Mouse (Mus musculus): ENCODE data around the gene Avpi1. TPM values are rescaled to one million over a fixed set of nuclear protein-coding genes. Genes with fewer than 3 reads are reported as not detected.
"Not testable (repeated sequence)": the region's sequence is repeated elsewhere in the genome, so short reads cannot be mapped to it uniquely, and the experiment has no call there.

Avpi1 gene
- polyA plus RNA-seq, 1 experiment, result 1.7 TPM

- Histone ChIP-seq H3K4me1 (ENCODE audit: control insufficient read depth) (peaks cover 44% of the 10 kb centered on the region), H3K36me3 (ENCODE audit: control insufficient read depth) (peaks cover 13% of the 10 kb centered on the region), H3K27me3 (ENCODE audit: control insufficient read depth) (no peaks in the 10 kb centered on the region), H3K4me3 (replicated peaks) (peak within 1 kb of the TSS; percentile 95), H3K9me3 (ENCODE audit: control insufficient read depth, low read length) (peaks cover 2% of the 10 kb centered on the region; the same call in 1 of the 2 replicates)
- TF ChIP-seq GATA1 (IDR thresholded peaks at IDR 0.05; ENCODE audit: low read length) (0 out of 2 replicates have a peak, but pooled peaks have one; percentile 9), TAL1 (IDR thresholded peaks at IDR 0.05; ENCODE audit: low read length) (no peak)
These were observed 38.9 kb downstream of the Avpi1 start, which contains the start of gene Pi4k2a for GRCm38 (mm10) chr19:42089748-42090595. Gene Pi4k2a, plus strand, starts transcription at chr19:42090470.

- Histone ChIP-seq H3K9me3 (ENCODE audit: control insufficient read depth, low read length) (peaks cover 2% of the 10 kb centered on the region; the same call in 1 of the 2 replicates), H3K4me3 (replicated peaks) (peak overlapping the region; percentile 95), H3K27me3 (ENCODE audit: control insufficient read depth) (no peaks in the 10 kb centered on the region), H3K4me1 (ENCODE audit: control insufficient read depth) (peaks cover 44% of the 10 kb centered on the region), H3K36me3 (ENCODE audit: control insufficient read depth) (peaks cover 7% of the 10 kb centered on the region)
- TF ChIP-seq GATA1 (IDR thresholded peaks at IDR 0.05; ENCODE audit: low read length), result no peak
- no peak for TF ChIP-seq TAL1 (IDR thresholded peaks at IDR 0.05; ENCODE audit: low read length)
These were observed 39.6 kb downstream of the Avpi1 start for GRCm38 (mm10) chr19:42089103-42089747.

GRCm38 (mm10) chr19:42086166-42086565 is 42.7 kb downstream of the Avpi1 start, which contains the start of gene Morn4:
Gene Morn4, minus strand, starts transcription at chr19:42086357.
- TF ChIP-seq GATA1 (IDR thresholded peaks at IDR 0.05; ENCODE audit: low read length) (no peak), TAL1 (IDR thresholded peaks at IDR 0.05; ENCODE audit: low read length) (no peak)
- no peaks in the 10 kb centered on the region for H3K36me3 ChIP-seq (ENCODE audit: control insufficient read depth)
- H3K4me1 ChIP-seq (ENCODE audit: control insufficient read depth), result peaks cover 34% of the 10 kb centered on the region
- peak within 1 kb of the TSS; percentile 80 for H3K4me3 ChIP-seq (replicated peaks)
- H3K9me3 ChIP-seq (ENCODE audit: control insufficient read depth, low read length), result peaks cover 2% of the 10 kb centered on the region; the same call in 1 of the 2 replicates
- no peaks in the 10 kb centered on the region for H3K27me3 ChIP-seq (ENCODE audit: control insufficient read depth)

GRCm38 (mm10) chr19:42085690-42086089 is 43.2 kb downstream of the Avpi1 start:
- peaks cover 30% of the 10 kb centered on the region for H3K4me1 ChIP-seq (ENCODE audit: control insufficient read depth)
- H3K36me3 ChIP-seq (ENCODE audit: control insufficient read depth), result no peaks in the 10 kb centered on the region
- H3K27me3 ChIP-seq (ENCODE audit: control insufficient read depth), result no peaks in the 10 kb centered on the region
- H3K4me3 ChIP-seq (replicated peaks), result peak overlapping the region; percentile 80
- H3K9me3 ChIP-seq (ENCODE audit: control insufficient read depth, low read length), result peaks cover 2% of the 10 kb centered on the region; the same call in 1 of the 2 replicates
- no peak for TF ChIP-seq GATA1 (IDR thresholded peaks at IDR 0.05; ENCODE audit: low read length)
- TF ChIP-seq TAL1 (IDR thresholded peaks at IDR 0.05; ENCODE audit: low read length), result no peak

GRCm38 (mm10) chr19:42081613-42082012 is 47.2 kb downstream of the Avpi1 start:
- H3K4me3 ChIP-seq (replicated peaks); H3K36me3 ChIP-seq (ENCODE audit: control insufficient read depth); H3K9me3 ChIP-seq (ENCODE audit: control insufficient read depth, low read length); H3K27me3 ChIP-seq (ENCODE audit: control insufficient read depth): not testable (repeated sequence)
- peaks cover 31% of the 10 kb centered on the region for H3K4me1 ChIP-seq (ENCODE audit: control insufficient read depth)

- Histone ChIP-seq H3K9me3 (ENCODE audit: control insufficient read depth, low read length) (no peaks in the 10 kb centered on the region), H3K4me1 (ENCODE audit: control insufficient read depth) (peaks cover 19% of the 10 kb centered on the region), H3K27me3 (ENCODE audit: control insufficient read depth) (no peaks in the 10 kb centered on the region), H3K4me3 (replicated peaks) (no peak overlapping the region), H3K36me3 (ENCODE audit: control insufficient read depth) (peaks cover 6% of the 10 kb centered on the region)
- TF ChIP-seq GATA1 (IDR thresholded peaks at IDR 0.05; ENCODE audit: low read length) (no peak), TAL1 (IDR thresholded peaks at IDR 0.05; ENCODE audit: low read length) (no peak)
These were observed 48.4 kb downstream of the Avpi1 start for GRCm38 (mm10) chr19:42080469-42080868.

- Histone ChIP-seq H3K27me3 (ENCODE audit: control insufficient read depth) (no peaks in the 10 kb centered on the region), H3K36me3 (ENCODE audit: control insufficient read depth) (peaks cover 11% of the 10 kb centered on the region), H3K4me1 (ENCODE audit: control insufficient read depth) (peaks cover 18% of the 10 kb centered on the region), H3K4me3 (replicated peaks) (no peak overlapping the region), H3K9me3 (ENCODE audit: control insufficient read depth, low read length) (no peaks in the 10 kb centered on the region)
- TF ChIP-seq TAL1 (IDR thresholded peaks at IDR 0.05; ENCODE audit: low read length) (no peak), GATA1 (IDR thresholded peaks at IDR 0.05; ENCODE audit: low read length) (no peak)
These were observed 48.9 kb downstream of the Avpi1 start for GRCm38 (mm10) chr19:42079950-42080349.

GRCm38 (mm10) chr19:42079006-42079405 is 49.9 kb downstream of the Avpi1 start:
- Histone ChIP-seq H3K4me3 (replicated peaks) (no peak overlapping the region), H3K4me1 (ENCODE audit: control insufficient read depth) (peaks cover 18% of the 10 kb centered on the region), H3K36me3 (ENCODE audit: control insufficient read depth) (peaks cover 11% of the 10 kb centered on the region), H3K9me3 (ENCODE audit: control insufficient read depth, low read length) (no peaks in the 10 kb centered on the region), H3K27me3 (ENCODE audit: control insufficient read depth) (no peaks in the 10 kb centered on the region)
- no peak for TF ChIP-seq GATA1 (IDR thresholded peaks at IDR 0.05; ENCODE audit: low read length)
- TF ChIP-seq TAL1 (IDR thresholded peaks at IDR 0.05; ENCODE audit: low read length), result no peak

- Histone ChIP-seq H3K4me1 (ENCODE audit: control insufficient read depth) (peaks cover 18% of the 10 kb centered on the region), H3K9me3 (ENCODE audit: control insufficient read depth, low read length) (no peaks in the 10 kb centered on the region), H3K36me3 (ENCODE audit: control insufficient read depth) (peaks cover 11% of the 10 kb centered on the region), H3K27me3 (ENCODE audit: control insufficient read depth) (no peaks in the 10 kb centered on the region), H3K4me3 (replicated peaks) (no peak overlapping the region)
- TF ChIP-seq GATA1 (IDR thresholded peaks at IDR 0.05; ENCODE audit: low read length) (no peak), TAL1 (IDR thresholded peaks at IDR 0.05; ENCODE audit: low read length) (no peak)
These were observed 50.3 kb downstream of the Avpi1 start for GRCm38 (mm10) chr19:42078566-42078965.

Data from erythroblast, embryonic 14.5 days (primary cell).